Mouse (Mus musculus) hindbrain, embryonic 10.5 days (tissue): Measurements from ENCODE around the gene Gm5771. TPM values are rescaled to one million over a fixed set of nuclear protein-coding genes. Genes with fewer than 3 reads are reported as not detected.
"Not testable (repeated sequence)": the region's sequence is repeated elsewhere in the genome, so short reads cannot be mapped to it uniquely, and the experiment has no call there.

ENCODE experiments used
- DNase-seq: peaks from one replicate; pipeline ENCODE4 v3.0.0-alpha.2; 2017; ENCODE audit warnings: low spot score
- H3K27ac ChIP-seq: fragments of 300-500 bp; sonication (generic); 2 replicates; pipeline ENCODE4 v1.5.1; 2016; ENCODE audit warnings: mild to moderate bottlenecking, moderate library complexity
- H3K27me3 ChIP-seq: fragments of 300-500 bp; sonication (generic); 2 replicates; pipeline ENCODE4 v1.6.1; 2016; ENCODE audit warnings: mild to moderate bottlenecking; ENCODE audit not compliant: poor library complexity, insufficient read depth, severe bottlenecking
- H3K36me3 ChIP-seq: fragments of 300-500 bp; sonication (generic); 2 replicates; pipeline ENCODE4 v1.6.1; 2016; ENCODE audit warnings: mild to moderate bottlenecking, moderate library complexity
- H3K4me1 ChIP-seq: fragments of 300-500 bp; sonication (generic); replicated peaks from 2 replicates; pipeline ENCODE4 v1.6.1; 2016; ENCODE audit warnings: mild to moderate bottlenecking
- H3K4me3 ChIP-seq: fragments of 300-500 bp; sonication (generic); 2 replicates; pipeline ENCODE4 v1.5.1; 2016; ENCODE audit warnings: mild to moderate bottlenecking, moderate library complexity
- H3K9me3 ChIP-seq: fragments of 300-500 bp; sonication (generic); 2 replicates; pipeline ENCODE4 v1.6.1; 2016; ENCODE audit warnings: mild to moderate bottlenecking, moderate library complexity
- WGBS: fragments of 180-500 bp; shearing (Covaris S2); methylation state at CpG from one replicate; pipeline ENCODE4 v1.1.7; 2016; 5-methylcytosine and 5-hydroxymethylcytosine counted together
- polyA plus RNA-seq: library from polyadenylated mRNA; unstranded; fragments of >200 nt; fragmentation: Nextera tagmentation; extraction: Ambion mirVana; gene quantifications from 2 replicates; pipeline ENCODE4 v1.2.1, GENCODE M21; 2016

Gm5771 gene
- not detected in 2 replicates for polyA plus RNA-seq

DNA sequence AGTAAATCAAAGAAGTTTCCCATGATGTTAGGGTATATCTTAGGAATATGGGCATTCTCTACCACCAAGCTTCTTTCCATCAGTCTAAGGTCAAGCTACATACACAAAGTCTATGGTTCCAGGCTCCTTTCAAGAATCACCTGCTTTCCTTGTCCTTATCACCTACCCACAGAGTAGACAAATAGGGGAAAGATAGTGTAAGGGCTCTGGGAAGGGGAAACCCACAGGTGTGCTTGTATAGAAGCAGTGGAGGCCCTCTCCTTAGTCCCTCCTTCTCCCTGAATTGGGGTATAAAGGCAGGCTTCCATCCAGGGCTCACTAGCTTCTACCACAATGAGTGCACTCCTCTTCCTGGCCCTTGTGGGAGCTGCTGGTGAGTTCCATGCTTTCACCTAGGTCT is at the start of gene Gm5771:
TSS of gene Gm5771 (plus strand) at position 301 of the 400 bp plus-strand sequence.
- not testable (repeated sequence) for H3K27ac ChIP-seq, H3K4me3 ChIP-seq, H3K9me3 ChIP-seq, H3K36me3 ChIP-seq, H3K4me1 ChIP-seq, DNase-seq, H3K27me3 ChIP-seq

- H3K27ac ChIP-seq = no peak within 1 kb of the TSS
- H3K9me3 ChIP-seq = no peaks in the 10 kb centered on the region
- no peaks in the 10 kb centered on the region for H3K36me3 ChIP-seq
- H3K4me1 ChIP-seq = no peaks in the 10 kb centered on the region
- no peak within 1 kb of the TSS for H3K4me3 ChIP-seq
- WGBS = 83% methylated on average over 2 of the region's 2 CpGs
- no peaks in the 10 kb centered on the region for H3K27me3 ChIP-seq
- no peak for DNase-seq
These were observed 38.2 kb upstream of the Gm5771 start, which contains the start of gene Try10 for GRCm38 (mm10) chr6:41353932-41354331. Try10 (plus strand) TSS chr6:41354105.

- not testable (repeated sequence) for H3K4me3 ChIP-seq, H3K9me3 ChIP-seq, H3K27ac ChIP-seq, H3K36me3 ChIP-seq, DNase-seq, H3K4me1 ChIP-seq, H3K27me3 ChIP-seq
- 95% methylated on average over 2 of the region's 2 CpGs for WGBS
These were observed 18.4 kb upstream of the Gm5771 start for GRCm38 (mm10) chr6:41373772-41374171.

GRCm38 (mm10) chr6:41377578-41377977 is 14.6 kb upstream of the Gm5771 start, which contains the start of gene Prss3:
Prss3 (minus strand) TSS chr6:41377678.
- H3K4me3 ChIP-seq, DNase-seq: not testable (repeated sequence)

DNA sequence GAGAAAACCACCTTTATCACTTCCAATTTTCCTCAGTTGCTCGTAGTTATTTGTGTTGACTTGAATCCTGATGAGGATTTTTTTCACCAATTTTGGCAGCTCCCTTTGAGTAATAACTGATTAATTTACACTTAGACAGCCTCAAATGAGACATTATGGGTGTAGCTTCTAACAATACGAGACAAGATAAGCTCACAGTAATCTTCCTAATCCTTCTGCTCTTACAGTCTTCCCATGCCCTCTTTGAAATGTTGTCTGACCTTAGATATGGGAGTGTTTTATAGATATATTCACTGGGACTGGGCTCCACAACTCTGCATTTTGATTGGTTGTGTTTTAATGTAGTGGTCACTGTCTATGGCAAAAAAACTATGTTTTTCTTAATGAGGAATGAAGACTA is 5.4 kb upstream of the Gm5771 start:
- H3K36me3 ChIP-seq = no peaks in the 10 kb centered on the region
- no peaks in the 10 kb centered on the region for H3K27me3 ChIP-seq
- no peaks in the 10 kb centered on the region for H3K9me3 ChIP-seq
- H3K27ac ChIP-seq = no peak overlapping the region
- WGBS = 88% methylated on average over 2 of the region's 2 CpGs
- no peaks in the 10 kb centered on the region for H3K4me1 ChIP-seq
- H3K4me3 ChIP-seq = no peak overlapping the region
- no peak for DNase-seq

More at GRCm38 (mm10) chr6:41377578-41377977, 14.6 kb upstream of the Gm5771 start, which contains the start of gene Prss3:
- H3K27me3 ChIP-seq, H3K9me3 ChIP-seq, H3K36me3 ChIP-seq, H3K4me1 ChIP-seq, H3K27ac ChIP-seq: not testable (repeated sequence)

DNA sequence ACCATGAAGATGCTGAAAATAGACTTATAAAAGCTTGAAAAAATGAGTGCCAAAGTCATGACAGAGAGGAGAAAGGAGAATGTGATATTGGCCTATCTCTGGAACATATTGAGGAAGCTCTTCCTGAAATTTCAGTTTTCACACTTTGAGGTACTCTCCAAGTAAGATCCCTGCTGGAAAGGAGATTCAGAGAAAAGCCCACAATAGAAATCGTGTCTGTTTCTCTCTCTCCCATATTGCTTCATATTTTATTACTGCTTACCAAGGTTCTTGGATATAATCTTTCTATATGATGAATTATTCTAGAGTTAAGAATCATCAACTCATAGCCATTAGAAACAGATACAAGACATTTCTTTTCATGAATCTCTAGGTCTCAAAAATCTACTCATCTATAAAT is 516 bp upstream of the Gm5771 start:
- H3K9me3 ChIP-seq, H3K4me1 ChIP-seq, H3K27ac ChIP-seq, H3K4me3 ChIP-seq, H3K36me3 ChIP-seq, DNase-seq, H3K27me3 ChIP-seq: not testable (repeated sequence)
- WGBS = 73% methylated on average over 1 of the region's 1 CpGs

DNA sequence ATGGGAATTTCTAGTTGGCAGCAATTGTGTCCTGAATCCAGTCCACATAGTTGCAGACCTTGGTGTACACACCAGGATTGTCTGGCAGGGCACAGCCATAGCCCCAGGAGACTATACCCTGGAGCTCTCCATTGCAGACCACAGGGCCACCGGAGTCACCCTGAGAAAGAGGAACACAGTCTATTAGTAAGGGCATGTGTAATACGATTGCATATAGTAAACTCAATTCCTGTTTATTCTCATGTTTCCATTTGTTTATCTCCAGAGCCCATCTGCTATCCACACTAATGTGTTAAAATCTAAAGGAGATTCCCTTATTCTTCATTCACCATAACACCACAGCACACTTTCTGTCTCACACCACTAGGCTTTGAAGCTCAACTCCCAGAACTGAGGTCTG is 50.1 kb downstream of the Gm5771 start:
- not testable (repeated sequence) for H3K27me3 ChIP-seq, H3K4me3 ChIP-seq, H3K4me1 ChIP-seq, H3K36me3 ChIP-seq, DNase-seq, H3K9me3 ChIP-seq, H3K27ac ChIP-seq
- WGBS = 97% methylated on average over 2 of the region's 2 CpGs

GRCm38 (mm10) chr6:41446045-41446444 is 53.9 kb downstream of the Gm5771 start, which contains the start of gene Gm10334:
Gm10334 (minus strand) TSS chr6:41446145.
- not testable (repeated sequence) for H3K36me3 ChIP-seq, H3K4me3 ChIP-seq, H3K27ac ChIP-seq, H3K4me1 ChIP-seq, H3K27me3 ChIP-seq, DNase-seq, H3K9me3 ChIP-seq

Other genes with a start within 250 kb of the Gm5771 start
- gene Try4, start 90.1 kb upstream of the Gm5771 start, polyA plus RNA-seq = not detected in 2 replicates
- not detected in 2 replicates for gene Try5, start 75.5 kb upstream of the Gm5771 start, polyA plus RNA-seq
- not detected in 2 replicates for gene Try10, start 38.3 kb upstream of the Gm5771 start, polyA plus RNA-seq
- not detected in 2 replicates for gene Prss3, start 14.7 kb upstream of the Gm5771 start, polyA plus RNA-seq
- gene Gm10334, start 53.8 kb downstream of the Gm5771 start, polyA plus RNA-seq = not detected in 2 replicates
- not detected in 2 replicates for gene Prss1, start 66.6 kb downstream of the Gm5771 start, polyA plus RNA-seq
- not detected in 2 replicates for gene Prss2, start 129.4 kb downstream of the Gm5771 start, polyA plus RNA-seq
- gene Ephb6, start 213.1 kb downstream of the Gm5771 start, polyA plus RNA-seq = 13.4 and 13.9 TPM in 2 replicates
- 0.25 and 0.41 TPM in 2 replicates for gene Trpv6, start 244.0 kb downstream of the Gm5771 start, polyA plus RNA-seq